Mouse (Mus musculus): ENCODE measurements around the gene Pmepa1. TPM values are rescaled to one million over a fixed set of nuclear protein-coding genes. Genes with fewer than 3 reads are reported as not detected.

The Pmepa1 gene
- polyA plus RNA-seq, 1 experiment from 2014 or later = 9.0 TPM

DNA sequence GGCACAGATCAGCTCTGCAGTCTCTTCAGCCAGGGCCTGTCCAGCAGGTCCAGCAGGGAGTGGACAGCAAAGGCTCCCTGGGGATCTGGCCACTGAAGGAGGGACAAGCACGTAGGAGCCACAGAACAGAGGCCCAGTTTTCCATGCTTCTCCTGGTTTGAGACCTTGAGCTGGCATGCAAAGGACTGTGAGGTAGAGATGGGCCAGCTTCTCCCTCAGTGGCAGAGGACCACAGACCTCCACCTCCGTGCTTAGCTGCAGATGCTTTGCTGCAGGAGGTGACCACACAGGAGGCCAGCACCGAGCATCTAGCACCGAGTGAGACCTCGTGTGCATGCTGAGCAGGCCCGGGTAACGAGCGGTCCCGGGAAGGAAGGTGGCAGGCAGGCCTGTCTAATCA lies 35.6 kb downstream of the Pmepa1 start:
- H3K4me1 ChIP-seq (ENCODE audit: insufficient read depth) = peaks cover 32% of the 10 kb centered on the region
- H3K9me3 ChIP-seq (ENCODE audit: low read depth, low read length) = no peaks in the 10 kb centered on the region
- no peak overlapping the region for H3K4me2 ChIP-seq
- DNase-seq (no peak), ATAC-seq (ENCODE audit: insufficient read depth) (no peak)
- H3K36me3 ChIP-seq (ENCODE audit: insufficient read depth) = peaks cover 3% of the 10 kb centered on the region; the same call in 1 of the 2 replicates
- no peak overlapping the region for H3K4me3 ChIP-seq (ENCODE audit: low read depth, low read length)
- no peaks in the 10 kb centered on the region for H3K27me3 ChIP-seq (ENCODE audit: insufficient read depth, low read length)
- H3K27ac ChIP-seq (ENCODE audit: low read depth) = no peak overlapping the region
- WGBS = 55% methylated on average over 9 of the region's 9 CpGs
- no peak overlapping the region for H3K9ac ChIP-seq
- TF ChIP-seq CTCF (IDR thresholded peaks at IDR 0.05; ENCODE audit: low read depth) = no peak

DNA sequence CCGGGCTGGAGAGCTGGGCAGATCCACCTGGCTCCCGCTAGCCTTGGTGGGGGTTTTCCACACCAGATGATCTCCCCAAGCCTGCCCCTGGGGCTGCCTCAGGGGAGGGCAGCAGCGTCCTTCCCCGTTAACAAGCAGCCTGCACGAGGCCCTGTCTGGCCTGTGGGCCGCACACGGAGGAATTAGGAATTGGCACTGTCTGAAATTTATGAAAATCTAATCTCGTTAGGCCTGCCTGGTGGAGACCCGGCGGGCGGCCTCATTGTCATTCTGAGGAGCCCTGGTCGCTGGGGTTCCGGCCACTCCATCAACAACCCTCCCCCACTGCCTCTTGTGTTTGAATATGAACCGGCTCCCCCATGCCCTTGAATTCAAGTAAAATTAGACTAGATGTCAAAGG lies 37.8 kb downstream of the Pmepa1 start:
- Histone ChIP-seq H3K27me3 (ENCODE audit: insufficient read depth, low read length) (no peaks in the 10 kb centered on the region), H3K9ac (no peak overlapping the region), H3K27ac (ENCODE audit: low read depth) (no peak overlapping the region), H3K9me3 (ENCODE audit: low read depth, low read length) (no peaks in the 10 kb centered on the region), H3K4me3 (ENCODE audit: low read depth, low read length) (no peak overlapping the region), H3K4me2 (no peak overlapping the region), H3K36me3 (ENCODE audit: insufficient read depth) (peaks cover 9% of the 10 kb centered on the region), H3K4me1 (ENCODE audit: insufficient read depth) (peaks cover 44% of the 10 kb centered on the region)
- no peak for DNase-seq
- WGBS = 22% methylated on average over 14 of the region's 14 CpGs
- ATAC-seq (ENCODE audit: insufficient read depth) = no peak
- TF ChIP-seq CTCF (IDR thresholded peaks at IDR 0.05; ENCODE audit: low read depth) = no peak

DNA sequence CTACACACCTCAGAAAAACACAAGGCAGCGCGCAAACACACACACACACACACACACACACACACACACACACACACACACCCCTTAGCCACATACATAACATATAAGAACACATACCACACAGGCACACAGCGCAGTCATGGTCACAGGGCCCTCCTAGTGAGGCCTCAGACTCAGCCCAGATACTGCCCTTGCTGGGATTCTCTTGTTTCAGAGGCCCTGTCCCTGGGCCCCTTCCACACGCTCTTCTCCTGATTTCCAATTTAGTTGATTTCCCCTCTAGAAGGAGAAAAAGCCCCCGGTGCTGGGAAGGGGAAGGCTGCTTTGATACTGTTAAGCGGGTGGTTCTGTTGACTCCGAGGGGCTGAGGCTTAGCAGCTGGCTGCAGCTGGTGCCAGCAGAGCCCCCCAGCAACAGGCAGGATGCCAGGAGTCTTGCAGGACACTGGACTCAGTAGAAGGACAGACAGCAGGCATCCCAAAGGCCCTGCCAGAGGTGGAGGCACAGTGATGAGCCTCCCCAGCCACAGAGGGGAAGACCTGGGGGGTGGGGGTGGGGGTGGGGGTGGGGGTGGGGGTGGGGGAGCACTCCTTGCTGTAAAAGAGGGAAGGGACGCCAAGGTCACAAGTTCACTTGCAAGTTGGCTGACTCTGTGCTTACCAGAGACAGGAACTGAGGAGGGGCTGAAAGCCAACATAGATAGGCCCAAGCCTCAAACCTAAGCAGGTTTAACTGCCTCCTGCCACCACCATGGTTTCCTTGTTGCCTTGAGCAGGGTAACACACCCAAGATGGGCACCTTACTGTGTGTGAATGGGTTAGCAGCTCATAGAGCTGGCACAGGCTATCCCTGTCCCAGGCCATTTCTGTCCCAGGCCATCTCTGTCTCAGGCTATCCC lies 40.6 kb downstream of the Pmepa1 start:
- H3K36me3 ChIP-seq (ENCODE audit: insufficient read depth) = peaks cover 37% of the 10 kb centered on the region
- H3K9me3 ChIP-seq (ENCODE audit: low read depth, low read length) = no peaks in the 10 kb centered on the region
- peaks cover 44% of the 10 kb centered on the region for H3K4me1 ChIP-seq (ENCODE audit: insufficient read depth)
- H3K4me3 ChIP-seq (ENCODE audit: low read depth, low read length) = no peak overlapping the region
- ATAC-seq (ENCODE audit: insufficient read depth) (peak; percentile 82), DNase-seq (peak; percentile 92)
- peak overlapping the region; percentile 35 for H3K4me2 ChIP-seq
- H3K27ac ChIP-seq (ENCODE audit: low read depth) = peak overlapping the region; percentile 84
- no peaks in the 10 kb centered on the region for H3K27me3 ChIP-seq (ENCODE audit: insufficient read depth, low read length)
- 41% methylated on average over 8 of the region's 8 CpGs for WGBS
- TF ChIP-seq CTCF (IDR thresholded peaks at IDR 0.05; ENCODE audit: low read depth) = no peak
- H3K9ac ChIP-seq = no peak overlapping the region

DNA sequence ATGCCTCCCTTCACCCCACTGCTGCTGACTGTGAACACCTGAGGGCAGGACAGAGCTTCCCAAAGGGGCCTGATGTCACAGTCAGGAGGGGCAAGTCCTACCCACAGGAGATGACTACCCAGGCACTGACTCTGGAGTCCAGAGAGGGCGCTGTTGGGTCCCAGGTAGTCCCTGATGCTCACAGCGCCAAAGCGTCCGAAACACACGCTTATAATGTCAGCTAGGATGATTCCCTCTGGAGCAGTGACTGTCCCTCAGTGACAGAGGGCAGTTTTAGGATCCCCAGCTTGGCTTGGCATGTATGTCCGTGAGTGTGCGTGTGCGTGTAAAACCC lies 43.6 kb downstream of the Pmepa1 start:
- H3K36me3 ChIP-seq (ENCODE audit: insufficient read depth) = peaks cover 53% of the 10 kb centered on the region
- peak; percentile 41 for TF ChIP-seq CTCF (IDR thresholded peaks at IDR 0.05; ENCODE audit: low read depth)
- H3K4me3 ChIP-seq (ENCODE audit: low read depth, low read length) = no peak overlapping the region
- H3K4me2 ChIP-seq = no peak overlapping the region
- no peak overlapping the region for H3K9ac ChIP-seq
- H3K27me3 ChIP-seq (ENCODE audit: insufficient read depth, low read length) = no peaks in the 10 kb centered on the region
- ATAC-seq (ENCODE audit: insufficient read depth) (no peak), DNase-seq (no peak)
- WGBS = 83% methylated on average over 8 of the region's 8 CpGs
- H3K9me3 ChIP-seq (ENCODE audit: low read depth, low read length) = no peaks in the 10 kb centered on the region
- H3K27ac ChIP-seq (ENCODE audit: low read depth) = no peak overlapping the region
- H3K4me1 ChIP-seq (ENCODE audit: insufficient read depth) = peaks cover 31% of the 10 kb centered on the region

DNA sequence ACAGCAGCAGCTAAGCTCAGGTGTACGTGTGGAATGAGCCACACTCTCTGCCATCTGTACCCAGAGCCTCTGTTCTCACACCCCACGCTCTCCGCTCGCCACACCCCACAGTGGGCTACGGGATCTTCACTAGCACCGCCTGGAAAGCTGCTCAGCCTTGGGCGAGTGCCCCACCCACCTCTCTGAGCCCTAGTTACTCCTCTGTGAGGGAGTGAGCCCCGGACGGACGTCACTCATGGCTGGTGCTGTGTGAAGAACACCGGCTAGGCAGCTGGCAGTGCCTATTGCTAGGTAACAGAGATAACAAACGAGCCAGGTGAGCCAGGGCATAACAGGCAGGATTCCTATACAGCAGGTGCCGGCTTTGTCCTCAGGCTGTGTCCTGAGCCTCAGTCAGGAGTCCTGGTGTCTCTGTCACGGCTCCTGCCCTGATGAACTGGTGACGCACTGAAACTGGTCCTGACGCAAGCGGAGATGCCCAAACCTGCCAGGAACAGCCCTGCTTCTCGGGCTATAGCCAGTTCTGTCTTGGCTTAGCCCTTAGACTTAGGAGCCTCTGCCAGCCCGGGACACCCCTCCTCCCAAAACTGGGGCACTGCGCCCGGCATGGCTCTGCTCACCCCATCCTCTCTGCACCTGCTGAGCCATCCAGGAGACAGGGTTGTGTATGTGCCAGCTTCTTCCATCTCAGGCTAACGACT lies 44.1 kb downstream of the Pmepa1 start:
- H3K27ac ChIP-seq (ENCODE audit: low read depth) = no peak overlapping the region
- ATAC-seq (ENCODE audit: insufficient read depth) = no peak
- peaks cover 25% of the 10 kb centered on the region for H3K4me1 ChIP-seq (ENCODE audit: insufficient read depth)

DNA sequence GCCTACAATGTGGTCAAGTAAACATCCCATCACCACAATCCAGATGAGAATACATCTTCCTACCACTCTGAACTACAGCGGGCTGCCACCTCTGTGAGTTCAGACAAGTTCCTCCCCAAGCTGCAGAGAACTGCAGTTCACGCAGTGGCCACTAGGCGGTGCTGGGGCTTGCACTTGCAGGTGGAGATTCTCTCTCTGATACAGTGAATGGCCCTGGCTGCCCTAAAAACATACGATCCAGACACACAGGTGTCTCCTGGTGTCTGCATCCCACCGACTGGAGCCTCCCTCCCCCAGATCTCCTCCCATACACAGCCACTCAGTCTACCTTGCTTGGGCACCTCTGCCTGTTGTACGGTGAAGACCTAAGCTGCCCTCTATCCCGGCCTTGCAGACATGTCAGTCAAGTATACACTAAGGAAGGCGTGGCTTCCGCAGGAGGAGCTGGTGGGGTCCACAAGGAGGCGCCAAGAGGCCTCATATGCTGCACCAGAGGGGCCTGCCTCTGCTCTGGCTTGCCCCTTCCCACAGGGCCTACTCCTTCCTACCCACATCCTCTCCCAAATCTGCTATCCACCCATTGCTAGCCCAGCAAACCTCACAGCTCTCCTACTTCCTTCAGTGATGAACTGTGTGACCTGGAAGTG lies 46.6 kb downstream of the Pmepa1 start:
- peak; percentile 70 for ATAC-seq (ENCODE audit: insufficient read depth)
- no peaks in the 10 kb centered on the region for H3K9me3 ChIP-seq (ENCODE audit: low read depth, low read length)
- peak overlapping the region; percentile 28; the same call in 1 of the 2 replicates for H3K4me2 ChIP-seq
- H3K4me1 ChIP-seq (ENCODE audit: insufficient read depth) = peaks cover 2% of the 10 kb centered on the region; the same call in 1 of the 2 replicates
- H3K36me3 ChIP-seq (ENCODE audit: insufficient read depth) = peaks cover 72% of the 10 kb centered on the region
- TF ChIP-seq CTCF (IDR thresholded peaks at IDR 0.05; ENCODE audit: low read depth) = peak; percentile 96
- peak; percentile 96 for DNase-seq
- no peaks in the 10 kb centered on the region for H3K27me3 ChIP-seq (ENCODE audit: insufficient read depth, low read length)
- no peak overlapping the region for H3K4me3 ChIP-seq (ENCODE audit: low read depth, low read length)
- H3K27ac ChIP-seq (ENCODE audit: low read depth) = peak overlapping the region; percentile 3; the same call in 1 of the 2 replicates
- WGBS = 7% methylated on average over 10 of the region's 10 CpGs
- no peak overlapping the region for H3K9ac ChIP-seq

More for the DNA sequence above, 44.1 kb downstream of the Pmepa1 start:
- no peak for TF ChIP-seq CTCF (IDR thresholded peaks at IDR 0.05; ENCODE audit: low read depth)
- no peak for DNase-seq
- 81% methylated on average over 22 of the region's 22 CpGs for whole genome bisulfite sequencing
- Histone ChIP-seq H3K9ac (no peak overlapping the region), H3K9me3 (ENCODE audit: low read depth, low read length) (no peaks in the 10 kb centered on the region), H3K4me3 (ENCODE audit: low read depth, low read length) (no peak overlapping the region), H3K36me3 (ENCODE audit: insufficient read depth) (peaks cover 55% of the 10 kb centered on the region), H3K27me3 (ENCODE audit: insufficient read depth, low read length) (no peaks in the 10 kb centered on the region), H3K4me2 (no peak overlapping the region)

DNA sequence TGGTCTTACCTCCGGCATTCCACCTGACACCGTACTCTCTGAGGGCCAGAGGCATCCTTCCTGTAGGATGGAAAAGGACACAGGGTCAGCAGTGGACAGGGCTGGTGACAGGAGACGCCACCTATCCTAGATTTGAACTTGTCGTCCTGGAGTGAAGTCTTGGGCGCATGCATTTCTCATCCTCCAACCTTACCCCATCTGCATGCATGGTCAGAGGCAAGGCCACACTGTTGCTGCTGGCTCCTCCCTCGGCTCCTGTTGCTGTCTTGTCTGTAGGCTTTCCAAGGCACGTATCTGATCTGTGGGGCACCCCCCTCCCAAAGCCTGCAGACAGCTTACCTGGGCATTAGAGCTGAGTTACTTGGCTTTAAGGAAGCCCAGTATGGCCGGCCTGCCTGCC lies 47.8 kb downstream of the Pmepa1 start:
- ATAC-seq (ENCODE audit: insufficient read depth) (no peak), DNase-seq (no peak)
- no peak for TF ChIP-seq CTCF (IDR thresholded peaks at IDR 0.05; ENCODE audit: low read depth)
- Histone ChIP-seq H3K4me1 (ENCODE audit: insufficient read depth) (no peaks in the 10 kb centered on the region; the same call in 1 of the 2 replicates), H3K9ac (no peak overlapping the region), H3K4me3 (ENCODE audit: low read depth, low read length) (no peak overlapping the region), H3K27ac (ENCODE audit: low read depth) (no peak overlapping the region), H3K36me3 (ENCODE audit: insufficient read depth) (peaks cover 66% of the 10 kb centered on the region), H3K9me3 (ENCODE audit: low read depth, low read length) (no peaks in the 10 kb centered on the region), H3K27me3 (ENCODE audit: insufficient read depth, low read length) (no peaks in the 10 kb centered on the region), H3K4me2 (no peak overlapping the region)
- 83% methylated on average over 8 of the region's 8 CpGs for WGBS
